In genomic region chr13:111461424-111461823, GRCm38 (mm10) we compare ENCODE assay signal across 9 mouse cellular contexts. TPM values are rescaled to one million over a fixed set of nuclear protein-coding genes. Genes with fewer than 3 reads are reported as not detected.
DNase-seq lines count a peak whose midpoint lies in the region; ATAC-seq lines count a peak whose summit lies in the region.
"Had no signal": no experiment of that assay in that cellular context is flagged by ENCODE, and none has a peak within 500 bp of the region (broad histone marks: within the 10 kb centered on the region; RNA-seq: fewer than 3 reads in every experiment).

No protein-coding gene starts in this region.

- H3K27me3 ChIP-seq in heart, embryonic 16.5 days (ENCODE audit: control insufficient read depth, insufficient read depth, low read length): no peaks in the 10 kb centered on the region
- no peaks in the 10 kb centered on the region for H3K27me3 ChIP-seq in heart, embryonic 12.5 days (replicated peaks)
- H3K27me3 ChIP-seq in forebrain, embryonic 15.5 days: no peaks in the 10 kb centered on the region
- H3K27me3 ChIP-seq: stomach, embryonic 15.5 days had no signal

- DNase-seq in thymus, postnatal 0 days (ENCODE audit: low spot score): peak; percentile 58
- DNase-seq in thymus, postnatal 4 days: no peak
- peak; percentile 80 for DNase-seq in retina, embryonic 14.5 days (ENCODE audit: low spot score)
- DNase-seq in right cerebral cortex, postnatal 10 days (ENCODE audit: low spot score in 2 of 2): no peak
- no peak for DNase-seq in heart, adult 11 months

- WGBS in heart, embryonic 16.5 days: 5% methylated on average over 1 of the region's 1 CpGs
- 13% methylated on average over 1 of the region's 1 CpGs for WGBS in heart, embryonic 12.5 days
- 0% methylated on average over 1 of the region's 1 CpGs for WGBS in forebrain, embryonic 15.5 days

- ATAC-seq in heart, embryonic 16.5 days (replicated peaks; ENCODE audit: extremely low read depth, insufficient read depth, low FRiP score): peak; percentile 23; the same call in 1 of the 2 replicates
- ATAC-seq in heart, embryonic 12.5 days (ENCODE audit: insufficient number of reproducible peaks, low FRiP score): no peak
- peak; percentile 51; the same call in 1 of the 2 replicates for ATAC-seq in forebrain, embryonic 15.5 days (replicated peaks)

- H3K9ac ChIP-seq in heart, embryonic 16.5 days (ENCODE audit: low read length): no peak overlapping the region
- no peak overlapping the region for H3K9ac ChIP-seq in heart, embryonic 12.5 days
- no peak overlapping the region for H3K9ac ChIP-seq in forebrain, embryonic 15.5 days (replicated peaks)
- H3K9ac ChIP-seq: stomach, embryonic 15.5 days had no signal

- H3K4me1 ChIP-seq in heart, embryonic 16.5 days (ENCODE audit: control insufficient read depth, insufficient read depth, low read length): peaks cover 4% of the 10 kb centered on the region
- peaks cover 5% of the 10 kb centered on the region for H3K4me1 ChIP-seq in heart, embryonic 12.5 days (replicated peaks)
- 0 out of 2 replicates have a peak, but pooled peaks cover 3% of the 10 kb centered on the region for H3K4me1 ChIP-seq in forebrain, embryonic 15.5 days

- H3K36me3 ChIP-seq in heart, embryonic 16.5 days (ENCODE audit: control insufficient read depth, insufficient read depth): peaks cover 10% of the 10 kb centered on the region; the same call in 1 of the 2 replicates
- peaks cover 20% of the 10 kb centered on the region for H3K36me3 ChIP-seq in heart, embryonic 12.5 days
- H3K36me3 ChIP-seq in forebrain, embryonic 15.5 days: 0 out of 2 replicates have a peak, but pooled peaks cover 3% of the 10 kb centered on the region

- no peak overlapping the region for H3K4me3 ChIP-seq in heart, embryonic 16.5 days (ENCODE audit: low read length)
- H3K4me3 ChIP-seq in heart, embryonic 12.5 days: no peak overlapping the region
- no peak overlapping the region for H3K4me3 ChIP-seq in forebrain, embryonic 15.5 days
- H3K4me3 ChIP-seq: stomach, embryonic 15.5 days had no signal

- no peak overlapping the region for H3K27ac ChIP-seq in heart, embryonic 16.5 days (ENCODE audit: low read length)
- H3K27ac ChIP-seq in heart, embryonic 12.5 days (ENCODE audit: poor library complexity, severe bottlenecking): no peak overlapping the region
- no peak overlapping the region for H3K27ac ChIP-seq in forebrain, embryonic 15.5 days (replicated peaks)
- H3K27ac ChIP-seq: stomach, embryonic 15.5 days had no signal

- H3K4me2 ChIP-seq in heart, embryonic 16.5 days (ENCODE audit: low read depth, low read length): no peak overlapping the region
- no peak overlapping the region for H3K4me2 ChIP-seq in heart, embryonic 12.5 days
- no peak overlapping the region for H3K4me2 ChIP-seq in forebrain, embryonic 15.5 days (replicated peaks)
- H3K4me2 ChIP-seq: stomach, embryonic 15.5 days had no signal

- no peaks in the 10 kb centered on the region for H3K9me3 ChIP-seq in heart, embryonic 16.5 days (replicated peaks; ENCODE audit: control insufficient read depth, low read length)
- no peaks in the 10 kb centered on the region for H3K9me3 ChIP-seq in heart, embryonic 12.5 days (replicated peaks)
- no peaks in the 10 kb centered on the region for H3K9me3 ChIP-seq in forebrain, embryonic 15.5 days
- H3K9me3 ChIP-seq: stomach, embryonic 15.5 days had no signal

RNA-seq across cellular contexts. Expression of gene Gpbp1, which starts 28.5 kb away (rescaled TPM):
- polyA plus RNA-seq in heart, embryonic 16.5 days (2015; fragmentation: Nextera tagmentation; extraction: Ambion mirVana): 51.9 and 58.3 TPM in 2 replicates
- 68.0 and 75.4 TPM in 2 replicates for polyA plus RNA-seq in heart, embryonic 12.5 days (2016; fragmentation: Nextera tagmentation; extraction: Ambion mirVana)
- 98.7 and 103 TPM in 2 replicates for polyA plus RNA-seq in thymus, postnatal 0 days (2015; fragmentation: Nextera tagmentation; extraction: Ambion mirVana)
- 105 and 111 TPM in 2 replicates for polyA plus RNA-seq in forebrain, embryonic 15.5 days (2015; fragmentation: Nextera tagmentation; extraction: Ambion mirVana)

Comparison
In these comparisons a context has a peak if more than half of its experiments do, and no peak if none do; other contexts are left out.
1. DNase-seq: peak in thymus, postnatal 0 days (single experiment) and retina, embryonic 14.5 days (single experiment); none in thymus, postnatal 4 days (single experiment), right cerebral cortex, postnatal 10 days (0 of 2) and heart, adult 11 months (single experiment).